Mouse (Mus musculus) MEL (cell line): ENCODE results near the gene Ankmy1. TPM values are rescaled to one million over a fixed set of nuclear protein-coding genes. Genes with fewer than 3 reads are reported as not detected.

Experiments
- DNase-seq: peaks from one replicate; pipeline ENCODE4 v3.0.0; 2011; ENCODE audit warnings: low read depth, low spot score
- H3K27ac ChIP-seq: 2 replicates; pipeline ENCODE4 v1.5.1; 2012; ENCODE audit warnings: low read depth, mild to moderate bottlenecking, control low read depth, low read length, moderate library complexity; ENCODE audit not compliant: control insufficient read depth
- H3K27me3 ChIP-seq, 2 experiments: fragments of 150-350 bp in 1 of 2; sonication (generic) in 1 of 2; 2 replicates each; pipeline ENCODE4 v1.6.1; 2012; ENCODE audit warnings: low read length in 2 of 2, mild to moderate bottlenecking in 2 of 2, improper control_type of control experiment in 1 of 2, moderate library complexity in 1 of 2; ENCODE audit not compliant: insufficient read depth in 2 of 2, control insufficient read depth in 1 of 2
- H3K36me3 ChIP-seq, 2 experiments: 2 replicates each; pipeline ENCODE4 v1.6.1; 2012 to 2014; ENCODE audit warnings: low read length in 2 of 2, improper control_type of control experiment in 1 of 2, inconsistent platforms in 1 of 2, mild to moderate bottlenecking in 1 of 2; ENCODE audit not compliant: insufficient read depth in 2 of 2, control insufficient read depth in 1 of 2
- H3K4me1 ChIP-seq, 2 experiments: fragments of 150-350 bp in 1 of 2; sonication (generic) in 1 of 2; 2 replicates each; pipeline ENCODE4 v1.6.1; 2012; ENCODE audit warnings: low read length in 2 of 2, improper control_type of control experiment in 1 of 2, mild to moderate bottlenecking in 1 of 2; ENCODE audit not compliant: insufficient read depth in 2 of 2, control insufficient read depth in 1 of 2
- H3K4me3 ChIP-seq, 2 experiments: fragments of 150-350 bp in 1 of 2; sonication (generic) in 1 of 2; 2 replicates each; pipeline ENCODE4 v1.5.1; 2012; ENCODE audit warnings: low read depth in 2 of 2, low read length in 2 of 2, mild to moderate bottlenecking in 2 of 2, moderate library complexity in 2 of 2, control low read depth in 1 of 2, improper control_type of control experiment in 1 of 2; ENCODE audit not compliant: control insufficient read depth in 1 of 2, insufficient read depth in 1 of 2
- H3K79me2 ChIP-seq: 2 replicates; pipeline ENCODE4 v1.6.1; 2012; ENCODE audit warnings: mild to moderate bottlenecking, low read length, moderate library complexity; ENCODE audit not compliant: control insufficient read depth, poor library complexity, insufficient read depth
- H3K9ac ChIP-seq: 2 replicates; pipeline ENCODE4 v1.6.1; 2012; ENCODE audit warnings: low read depth, mild to moderate bottlenecking, control low read depth, low read length, moderate library complexity; ENCODE audit not compliant: control insufficient read depth, poor library complexity, severe bottlenecking
- H3K9me3 ChIP-seq: fragments of 150-350 bp; sonication (generic); replicated peaks from 2 replicates; pipeline ENCODE4 v1.6.1; 2012; ENCODE audit warnings: mild to moderate bottlenecking, low read length, improper control_type of control experiment, moderate library complexity; ENCODE audit not compliant: insufficient read depth
- BHLHE40 ChIP-seq: IDR thresholded peaks from 2 replicates; pipeline ENCODE4 v1.6.1; 2012; ENCODE audit warnings: low read depth, mild to moderate bottlenecking, inconsistent platforms, low read length, improper control_type of control experiment, borderline replicate concordance
- ETS1 ChIP-seq: IDR thresholded peaks from 2 replicates; pipeline ENCODE4 v1.6.1; 2012; ENCODE audit warnings: low read depth, mild to moderate bottlenecking, inconsistent platforms, low read length, improper control_type of control experiment, moderate library complexity
- HCFC1 ChIP-seq: IDR thresholded peaks from 2 replicates; pipeline ENCODE4 v1.6.1; 2012; ENCODE audit warnings: low read depth, mild to moderate bottlenecking, inconsistent platforms, low read length, improper control_type of control experiment, moderate library complexity
- JUND ChIP-seq: IDR thresholded peaks from 2 replicates; pipeline ENCODE4 v1.6.1; 2011; ENCODE audit warnings: low read depth, mild to moderate bottlenecking, improper control_type of control experiment, low read length
- KAT2A ChIP-seq: conservative IDR thresholded peaks from 2 replicates; pipeline ENCODE4 v1.6.1; 2012; ENCODE audit warnings: low read depth, low read length, improper control_type of control experiment, inconsistent platforms
- MAX ChIP-seq: IDR thresholded peaks from 2 replicates; pipeline ENCODE4 v1.6.1; 2011; ENCODE audit warnings: low read length, improper control_type of control experiment
- MAZ ChIP-seq: IDR thresholded peaks from 2 replicates; pipeline ENCODE4 v1.6.1; 2012; ENCODE audit warnings: low read depth, mild to moderate bottlenecking, inconsistent platforms, low read length, improper control_type of control experiment
- MXI1 ChIP-seq: IDR thresholded peaks from 2 replicates; pipeline ENCODE4 v1.6.1; 2011; ENCODE audit warnings: mild to moderate bottlenecking, low read depth, low read length, improper control_type of control experiment
- MYB ChIP-seq: IDR thresholded peaks from 2 replicates; pipeline ENCODE4 v1.6.1; 2011; ENCODE audit warnings: mild to moderate bottlenecking, low read depth, low read length, improper control_type of control experiment
- MYC ChIP-seq: IDR thresholded peaks from 2 replicates; pipeline ENCODE4 v1.6.1; 2011; ENCODE audit warnings: low read depth, mild to moderate bottlenecking, low read length, improper control_type of control experiment, moderate library complexity
- POLR2AphosphoS2 ChIP-seq: IDR thresholded peaks from 2 replicates; pipeline ENCODE4 v1.6.1; 2011; ENCODE audit warnings: low read length, improper control_type of control experiment
- RAD21 ChIP-seq: IDR thresholded peaks from 2 replicates; pipeline ENCODE4 v1.6.1; 2011; ENCODE audit warnings: mild to moderate bottlenecking, low read depth, low read length, improper control_type of control experiment
- RCOR1 ChIP-seq: IDR thresholded peaks from 2 replicates; pipeline ENCODE4 v1.6.1; 2012; ENCODE audit warnings: low read depth, mild to moderate bottlenecking, inconsistent platforms, low read length, improper control_type of control experiment
- USF1 ChIP-seq: IDR thresholded peaks from 2 replicates; pipeline ENCODE4 v1.6.1; 2014; ENCODE audit warnings: low read depth, mild to moderate bottlenecking, inconsistent platforms, low read length, improper control_type of control experiment, moderate library complexity
- USF2 ChIP-seq, 2 experiments: IDR thresholded peaks; 2 replicates each; pipeline ENCODE4 v1.6.1; 2011 to 2012; ENCODE audit warnings: improper control_type of control experiment in 2 of 2, low read length in 2 of 2, borderline replicate concordance in 1 of 2, inconsistent platforms in 1 of 2, low read depth in 1 of 2, mild to moderate bottlenecking in 1 of 2; ENCODE audit not compliant: insufficient read depth in 1 of 2
- ZC3H11A ChIP-seq: IDR thresholded peaks from 2 replicates; pipeline ENCODE4 v1.6.1; 2012; ENCODE audit warnings: low read depth, mild to moderate bottlenecking, inconsistent platforms, low read length, improper control_type of control experiment
- ZKSCAN1 ChIP-seq: IDR thresholded peaks from 2 replicates; pipeline ENCODE4 v1.6.1; 2012; ENCODE audit warnings: low read depth, mild to moderate bottlenecking, inconsistent platforms, low read length, improper control_type of control experiment, moderate library complexity
- ZMIZ1 ChIP-seq: IDR thresholded peaks from 2 replicates; pipeline ENCODE4 v1.6.1; 2012; ENCODE audit warnings: low read depth, mild to moderate bottlenecking, inconsistent platforms, low read length, improper control_type of control experiment, moderate library complexity
- polyA plus RNA-seq, 2 experiments: library from polyadenylated mRNA; stranded (reverse) in 1 of 2; unstranded in 1 of 2; fragments of >175 nt in 1 of 2; fragments of >200 nt in 1 of 2; gene quantifications; 2 replicates each; pipeline versions ENCODE4 v1.2.1 to v1.2.4; 2012; ENCODE audit warnings: low replicate concordance in 2 of 2, low read depth in 1 of 2; ENCODE audit not compliant: insufficient read length in 2 of 2, insufficient read depth in 1 of 2, missing spikeins in 1 of 2
- total RNA-seq: library from RNA; depleted of rRNA; stranded (reverse); fragments of 300-350 nt; gene quantifications from 2 replicates; pipeline ENCODE4 v1.2.3, GENCODE M21; 2012

Gene Ankmy1
- total and polyA plus RNA-seq, 3 experiments, result 0.08 TPM; not detected in 2

DNA sequence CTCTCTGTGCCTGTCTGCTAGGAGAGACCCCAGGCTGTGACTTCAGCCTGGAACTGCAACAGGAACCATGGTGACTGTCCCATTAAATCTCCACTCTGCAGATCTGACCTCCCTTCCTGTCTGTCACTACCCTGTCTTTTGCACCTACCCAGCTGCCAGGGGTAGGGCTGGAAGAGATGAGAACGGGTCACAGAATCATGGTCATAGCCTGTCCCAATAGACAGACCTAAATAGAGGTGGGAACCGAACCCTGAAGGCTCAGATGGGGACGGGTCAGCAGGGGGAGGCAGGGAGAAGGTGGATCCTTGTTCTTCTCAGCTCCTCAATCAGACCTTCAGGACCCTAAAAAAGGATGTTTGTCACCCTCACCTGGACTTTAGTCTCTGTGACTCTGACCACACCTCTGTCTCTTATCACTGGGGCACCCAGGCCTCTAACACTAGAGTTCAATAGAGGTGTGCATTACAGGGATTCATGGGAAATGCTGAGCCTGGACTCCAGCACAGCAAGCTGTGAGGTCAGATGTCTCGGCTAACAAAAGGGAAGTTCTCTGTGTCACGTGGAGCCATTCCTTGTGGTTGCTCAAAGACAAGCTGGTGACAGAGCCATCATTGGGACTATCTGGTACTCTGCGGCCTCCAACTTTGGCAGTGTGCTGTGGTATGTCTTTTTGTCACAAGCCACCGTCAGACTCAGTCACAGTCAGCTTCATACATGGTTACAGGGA lies 17.9 kb upstream of the Ankmy1 start:
- no peak overlapping the region for H3K27ac ChIP-seq
- no peak overlapping the region for H3K9ac ChIP-seq
- H3K36me3 ChIP-seq, result no peaks in the 10 kb centered on the region; a peak in 1 of 4 replicates
- no peaks in the 10 kb centered on the region for H3K9me3 ChIP-seq
- peak; percentile 31; the same call in 1 of the 2 replicates for TF ChIP-seq ETS1
- peak; percentile 80 for TF ChIP-seq MAX
- TF ChIP-seq USF2 (IDR thresholded peaks at IDR 0.05; ENCODE audit: borderline replicate concordance in 1 of 2, insufficient read depth in 1 of 2, low read depth in 1 of 2, low read length in 2 of 2), result peak; percentile 33 to 73; a peak in 2 of 4 replicates
- peak; percentile 31; the same call in 1 of the 2 replicates for TF ChIP-seq BHLHE40
- TF ChIP-seq POLR2AphosphoS2, result peak; percentile 61; the same call in 1 of the 2 replicates
- peak; percentile 93 for TF ChIP-seq USF1
- no peak for TF ChIP-seq ZKSCAN1
- 0 out of 2 replicates have a peak, but pooled peaks have one; percentile 46 for TF ChIP-seq MYC
- TF ChIP-seq MAZ, result no peak
- H3K4me3 ChIP-seq, result no peak overlapping the region
- DNase-seq, result peak; percentile 67
- no peaks in the 10 kb centered on the region for H3K27me3 ChIP-seq
- no peaks in the 10 kb centered on the region for H3K79me2 ChIP-seq
- H3K4me1 ChIP-seq, result peaks cover 0 to 6% of the 10 kb centered on the region in 2 experiments; a peak in 1 of 4 replicates

- H3K36me3 ChIP-seq, result no peaks in the 10 kb centered on the region; a peak in 1 of 4 replicates
- no peak overlapping the region for H3K4me3 ChIP-seq
- no peaks in the 10 kb centered on the region for H3K27me3 ChIP-seq
- peaks cover 0 to 6% of the 10 kb centered on the region in 2 experiments; a peak in 1 of 4 replicates for H3K4me1 ChIP-seq
- H3K9me3 ChIP-seq, result no peaks in the 10 kb centered on the region
- no peak for TF ChIP-seq ZMIZ1
- TF ChIP-seq RAD21, result no peak
- TF ChIP-seq KAT2A, result no peak
- TF ChIP-seq MXI1, result no peak
- TF ChIP-seq JUND, result no peak
- no peak for TF ChIP-seq HCFC1
- TF ChIP-seq RCOR1, result no peak
- no peak for TF ChIP-seq ZC3H11A
- TF ChIP-seq MYB, result no peak
- TF ChIP-seq, all 39 proteins: peak for 0
- H3K27ac ChIP-seq, result no peak overlapping the region
- DNase-seq, result no peak
- H3K9ac ChIP-seq, result no peak overlapping the region
- H3K79me2 ChIP-seq, result no peaks in the 10 kb centered on the region
Measured at GRCm38 (mm10) chr1:92919775-92920174, 17.1 kb upstream of the Ankmy1 start.
